Mouse (Mus musculus) A20 (cell line): ENCODE measurements around the gene Tln1.
"Not testable (repeated sequence)": the region's sequence is repeated elsewhere in the genome, so short reads cannot be mapped to it uniquely, and the experiment has no call there.

Experiments used
- DNase-seq: peaks from one replicate; pipeline ENCODE4 v3.0.0-alpha.2; 2011; ENCODE audit warnings: low read depth, low spot score

Gene Tln1

GRCm38 (mm10) chr4:43561997-43562768, at the start of gene Tln1, which contains the start of gene Creb3:
Gene Tln1 (minus strand): TSS chr4:43562691.
Gene Creb3 (plus strand): TSS chr4:43562332.
- DNase-seq = peak; percentile 97

GRCm38 (mm10) chr4:43604751-43605685, 42.5 kb upstream of the Tln1 start:
- DNase-seq = no peak

- DNase-seq = no peak
Measured at GRCm38 (mm10) chr4:43604099-43604498, 41.6 kb upstream of the Tln1 start.

GRCm38 (mm10) chr4:43600195-43600934, 37.9 kb upstream of the Tln1 start:
- no peak for DNase-seq

- DNase-seq = no peak
Measured at GRCm38 (mm10) chr4:43598650-43599380, 36.3 kb upstream of the Tln1 start.

- DNase-seq = no peak
Measured at GRCm38 (mm10) chr4:43598200-43598599, 35.7 kb upstream of the Tln1 start.

GRCm38 (mm10) chr4:43596597-43596996, 34.1 kb upstream of the Tln1 start:
- DNase-seq = not testable (repeated sequence)

GRCm38 (mm10) chr4:43593453-43593852, 31.0 kb upstream of the Tln1 start:
- DNase-seq = no peak

- DNase-seq = no peak
Measured at GRCm38 (mm10) chr4:43591961-43592360, 29.5 kb upstream of the Tln1 start.

GRCm38 (mm10) chr4:43591543-43591942, 29.1 kb upstream of the Tln1 start:
- DNase-seq = no peak

GRCm38 (mm10) chr4:43587681-43588080, 25.2 kb upstream of the Tln1 start:
- no peak for DNase-seq

GRCm38 (mm10) chr4:43586411-43586810, 23.9 kb upstream of the Tln1 start:
- no peak for DNase-seq

GRCm38 (mm10) chr4:43585682-43586081, 23.2 kb upstream of the Tln1 start:
- no peak for DNase-seq

GRCm38 (mm10) chr4:43584444-43585416, 22.2 kb upstream of the Tln1 start, which contains the start of gene Msmp:
Gene Msmp (minus strand): TSS chr4:43584494.
- DNase-seq = no peak

- DNase-seq = no peak
Measured at GRCm38 (mm10) chr4:43583421-43583820, 20.9 kb upstream of the Tln1 start.

- DNase-seq = no peak
Measured at GRCm38 (mm10) chr4:43582241-43582640, 19.8 kb upstream of the Tln1 start.

GRCm38 (mm10) chr4:43581381-43581780, 18.9 kb upstream of the Tln1 start:
- no peak for DNase-seq

GRCm38 (mm10) chr4:43580721-43581120, 18.2 kb upstream of the Tln1 start:
- no peak for DNase-seq

- DNase-seq = no peak
Measured at GRCm38 (mm10) chr4:43579731-43580130, 17.2 kb upstream of the Tln1 start.

GRCm38 (mm10) chr4:43579256-43579655, 16.8 kb upstream of the Tln1 start:
- no peak for DNase-seq
